Mouse (Mus musculus) c-Kit-positive CD71-positive TER-119-positive erythroid progenitor cells, embryonic 14.5 days (primary cell): ENCODE data around the gene Xrcc6.

ENCODE experiments used
- DNase-seq: peaks from one replicate; pipeline ENCODE4 v3.0.0-alpha.2; 2013; ENCODE audit warnings: low spot score

The Xrcc6 gene

DNA sequence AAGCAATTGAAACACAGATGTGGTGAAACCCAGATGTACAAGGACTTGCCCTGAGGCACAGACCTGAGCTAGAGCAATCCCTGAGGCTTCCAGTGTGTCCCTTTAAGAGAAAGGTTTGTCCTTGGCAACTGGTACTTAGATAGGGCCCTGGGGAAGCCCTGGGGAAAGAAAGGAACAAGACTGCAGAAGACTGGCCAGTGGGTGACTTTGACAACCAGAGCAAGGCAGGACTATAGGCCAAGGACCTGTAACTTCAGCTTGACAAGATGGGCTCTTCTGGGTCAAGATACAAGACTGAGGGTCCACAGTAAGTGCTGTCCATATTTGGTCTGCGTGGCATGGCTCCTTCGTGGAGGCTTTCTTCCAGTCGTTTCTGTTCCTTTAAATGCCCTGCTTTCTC lies at the start of gene Xrcc6:
Gene Xrcc6 (plus strand): TSS at position 190 of the 400 bp plus-strand sequence.
- no peak for DNase-seq

DNA sequence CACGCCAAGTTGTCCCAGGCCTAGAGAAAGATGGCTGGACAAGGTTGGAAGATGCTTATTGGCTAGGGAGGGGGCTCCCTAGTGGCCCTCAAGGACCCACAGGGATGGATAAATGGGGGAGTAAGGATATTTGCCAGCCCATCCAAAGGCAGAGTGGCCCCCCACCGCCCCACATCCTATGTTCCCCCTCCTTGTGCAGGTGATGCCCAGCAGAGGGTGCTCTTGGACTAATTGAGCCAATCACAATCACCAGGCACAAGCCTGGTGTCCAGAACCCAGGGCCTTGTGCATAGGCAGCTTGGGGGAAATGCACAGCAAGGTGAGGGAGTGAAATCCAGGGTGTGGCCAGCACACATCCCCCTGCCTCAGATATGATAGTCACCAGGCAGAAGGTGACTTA lies 49.4 kb upstream of the Xrcc6 start:
- DNase-seq = no peak

DNA sequence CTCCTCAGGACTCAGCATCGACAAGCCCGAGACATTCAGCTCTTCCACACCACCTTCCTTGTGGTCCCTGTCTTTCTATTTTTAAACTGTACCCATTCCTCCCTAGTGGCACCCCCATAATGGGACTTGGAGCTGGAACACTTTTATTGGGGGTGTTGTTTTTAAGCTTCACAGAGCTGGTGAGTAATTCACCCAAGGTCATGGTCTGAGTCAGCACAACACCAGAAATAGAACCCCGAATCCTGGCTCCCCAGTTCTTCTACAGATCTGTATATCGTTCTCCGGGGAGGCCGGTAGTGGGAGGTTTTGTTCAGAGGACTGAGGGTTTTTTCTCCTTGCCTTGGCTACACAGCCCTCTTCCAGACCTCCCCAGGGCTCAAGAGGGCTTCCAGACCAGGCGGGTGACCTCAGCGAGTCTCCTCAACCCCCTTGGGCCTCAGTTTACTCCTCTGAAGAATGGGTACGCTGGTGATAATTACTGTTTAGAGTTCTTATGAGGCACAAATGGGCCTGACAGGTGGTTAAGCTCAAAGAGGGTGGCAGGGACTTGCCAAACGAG lies 48.4 kb upstream of the Xrcc6 start:
- DNase-seq = no peak

DNA sequence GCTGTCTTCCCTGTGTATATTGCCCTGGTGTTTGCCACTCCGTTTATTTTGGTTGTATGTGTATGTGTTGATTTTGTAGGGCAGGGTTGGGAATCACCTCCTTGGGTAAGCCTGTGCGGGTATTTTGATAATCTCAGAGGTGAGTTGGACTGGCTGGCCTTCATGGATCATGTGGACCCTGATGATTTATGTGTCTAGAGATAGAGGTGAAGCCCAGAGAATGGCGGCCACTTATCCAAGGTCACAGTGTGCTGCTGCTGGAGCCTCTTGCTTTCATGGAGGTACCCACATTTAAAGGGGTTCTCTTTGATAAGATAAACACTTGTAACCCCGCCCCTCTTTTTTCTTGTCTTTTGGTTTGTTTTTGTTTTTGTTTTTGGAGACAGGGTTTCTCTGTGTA lies 47.9 kb upstream of the Xrcc6 start:
- no peak for DNase-seq

DNA sequence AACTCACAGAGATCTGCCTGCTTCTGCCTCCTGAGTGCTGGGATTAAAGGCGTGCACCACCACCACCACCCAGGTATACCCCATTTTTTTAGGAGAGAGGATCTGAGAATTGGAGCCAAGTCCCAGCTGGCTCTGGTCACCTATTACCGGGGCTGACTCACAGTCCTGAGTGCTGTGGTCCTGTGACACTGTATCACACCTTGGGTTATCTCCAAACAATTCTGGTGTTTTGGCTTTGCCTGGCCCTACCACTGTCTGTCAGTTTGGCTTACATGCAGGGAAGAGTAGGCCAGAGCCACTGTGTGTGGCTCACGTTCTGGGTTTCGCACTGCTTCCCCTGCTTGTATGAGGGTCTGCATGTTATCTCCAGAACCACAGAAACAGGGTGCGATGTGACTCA lies 47.4 kb upstream of the Xrcc6 start:
- no peak for DNase-seq

DNA sequence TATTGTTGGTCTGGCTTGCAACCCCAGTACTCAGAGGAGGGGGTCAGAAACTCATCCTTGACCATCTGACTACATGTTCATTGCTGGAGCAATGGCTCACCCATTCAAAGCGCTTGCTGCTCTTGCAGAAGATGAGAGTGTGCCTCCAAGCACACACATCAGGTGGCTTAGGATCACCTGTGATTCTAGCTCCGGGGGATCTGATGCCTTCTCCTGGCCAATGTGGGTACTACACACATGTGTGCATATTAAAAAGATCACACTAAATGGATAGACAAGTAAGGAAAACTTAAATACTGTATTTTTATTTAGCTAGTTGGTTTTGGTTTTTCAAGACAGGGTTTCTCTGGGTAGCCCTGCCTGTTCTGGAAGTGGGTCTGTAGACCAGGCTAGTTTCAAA lies 46.6 kb upstream of the Xrcc6 start:
- no peak for DNase-seq

DNA sequence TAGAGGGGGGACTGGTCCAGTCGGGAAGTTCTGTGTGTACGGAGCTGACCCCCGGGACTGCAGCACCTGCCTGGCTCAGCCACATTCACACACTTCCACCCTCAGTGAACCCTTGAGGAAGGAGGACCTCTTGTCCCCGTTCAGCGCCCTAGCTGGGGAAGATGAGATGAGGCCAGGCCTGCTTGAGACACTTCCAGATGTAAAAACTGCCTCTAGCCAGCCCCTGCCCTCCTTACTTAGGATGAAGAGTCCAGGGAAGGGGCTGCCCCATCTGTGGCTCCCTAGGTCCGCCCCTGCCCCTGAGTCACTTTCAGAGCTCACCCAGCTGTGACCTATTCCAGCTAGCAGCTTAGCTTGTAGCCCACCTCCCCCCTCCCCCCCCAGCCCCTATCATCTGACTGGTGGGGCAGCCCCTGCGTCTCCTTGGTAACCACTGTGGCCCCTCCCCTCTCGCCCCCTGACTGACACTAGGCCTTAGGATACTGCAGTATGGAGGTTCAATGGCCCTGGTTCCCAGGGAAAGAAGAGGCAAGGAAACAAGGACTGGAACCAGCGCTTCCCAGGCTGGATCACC lies 44.4 kb upstream of the Xrcc6 start:
- no peak for DNase-seq

DNA sequence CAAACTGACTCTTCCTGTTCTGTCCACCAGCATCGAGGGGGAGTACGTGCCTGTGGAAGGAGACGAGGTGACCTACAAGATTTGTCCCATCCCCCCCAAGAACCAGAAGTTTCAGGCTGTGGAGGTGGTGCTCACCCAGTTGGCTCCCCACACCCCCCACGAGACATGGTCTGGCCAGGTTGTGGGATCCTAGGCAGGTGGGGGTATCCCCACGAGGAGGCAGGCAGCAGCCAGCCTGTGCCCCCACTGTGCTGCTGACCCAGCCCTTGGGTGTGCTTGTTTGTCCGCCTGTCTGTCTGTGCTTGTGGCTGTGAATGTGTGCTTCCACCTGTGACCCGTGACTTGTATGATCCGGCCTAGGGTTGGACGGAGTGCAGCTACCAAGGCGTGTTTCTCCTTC lies 38.6 kb upstream of the Xrcc6 start:
- no peak for DNase-seq

DNA sequence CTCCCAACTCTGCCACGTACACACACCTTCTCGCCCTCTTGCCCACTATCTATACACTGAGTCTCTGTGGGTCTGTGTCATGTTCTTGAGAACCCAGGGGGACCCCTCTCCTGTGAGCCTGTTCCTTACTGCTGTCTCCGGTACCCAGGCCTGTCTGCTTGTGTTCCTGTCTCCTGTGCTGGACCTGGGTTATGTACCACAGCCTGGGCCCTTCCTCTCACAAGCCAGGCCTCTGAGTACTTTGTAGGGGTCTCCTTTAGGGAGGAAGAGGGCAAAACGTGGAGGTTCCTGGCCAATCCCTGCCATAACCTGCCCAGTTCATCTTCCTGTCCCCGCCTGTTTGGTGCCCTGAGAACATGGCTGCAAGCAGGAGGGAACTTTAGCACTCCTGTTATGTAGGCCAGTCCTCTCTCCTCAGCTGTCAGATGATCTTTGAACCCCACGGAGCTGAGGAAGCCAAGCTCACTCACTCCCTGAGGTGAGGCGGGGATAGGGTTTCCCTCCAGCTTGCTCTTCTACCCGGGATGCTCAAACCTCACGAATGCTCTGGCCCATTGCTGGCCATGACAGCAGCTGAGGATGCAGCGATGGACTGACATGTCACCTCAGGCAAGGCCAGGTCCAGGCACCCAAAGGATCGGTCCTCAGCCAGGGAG lies 38.0 kb upstream of the Xrcc6 start:
- no peak for DNase-seq

DNA sequence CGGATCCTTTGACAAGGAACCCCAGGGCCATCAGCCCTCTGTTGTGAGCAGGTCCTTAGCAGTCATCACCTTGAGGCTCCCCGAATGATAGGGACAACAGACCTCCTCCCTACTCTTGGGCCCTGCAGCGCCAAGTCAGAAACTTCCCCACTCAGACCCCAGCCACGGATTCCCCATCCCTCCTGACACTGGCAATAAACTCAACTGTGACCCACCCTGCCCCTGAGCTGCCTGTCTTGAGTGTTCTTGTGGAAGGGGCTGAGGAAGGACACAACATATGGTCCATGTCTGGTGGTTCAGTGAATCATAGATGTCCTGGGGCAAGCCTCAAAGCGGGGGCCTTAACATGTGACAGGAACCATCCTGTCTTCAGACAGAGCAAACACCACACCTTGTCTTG lies 36.9 kb upstream of the Xrcc6 start:
- DNase-seq = no peak

DNA sequence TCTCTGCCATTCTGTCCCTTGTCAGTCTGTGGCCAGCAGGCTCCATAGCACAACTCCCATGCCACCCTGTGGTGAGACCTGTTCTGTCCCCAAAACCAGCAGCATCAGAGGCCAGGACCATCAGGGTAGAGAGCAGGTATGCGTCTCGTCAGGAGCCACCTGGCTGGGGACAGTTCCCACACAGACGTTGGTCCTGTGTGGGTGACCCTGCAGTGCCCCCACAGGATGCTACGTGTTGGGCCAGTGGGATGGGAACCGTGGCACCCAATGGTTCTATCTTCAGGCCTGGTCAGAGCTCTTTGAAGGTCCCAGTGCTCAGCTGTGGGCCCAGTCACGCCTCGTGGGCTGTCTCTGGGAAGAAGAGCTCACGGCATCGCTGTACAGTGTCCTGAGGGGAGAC lies 36.5 kb upstream of the Xrcc6 start:
- DNase-seq = no peak

DNA sequence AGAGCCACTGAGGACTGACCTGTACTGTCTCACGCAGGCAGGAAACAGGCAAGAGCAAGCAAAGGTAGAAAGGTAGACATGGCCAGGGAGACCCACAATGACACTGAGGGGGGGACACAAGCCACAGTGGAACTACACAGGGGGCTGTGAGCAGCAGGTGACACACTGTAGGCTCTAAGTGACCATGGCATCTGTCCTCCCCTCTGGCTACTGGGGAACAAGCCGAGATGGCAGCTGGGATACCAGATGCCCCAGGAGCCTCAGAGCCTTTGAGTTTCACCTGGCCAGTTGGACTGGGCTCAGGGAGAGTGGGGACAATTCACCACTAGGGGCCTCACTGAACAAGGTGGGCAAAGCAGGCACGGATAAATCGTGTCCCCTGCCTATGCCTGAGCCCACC lies 35.3 kb upstream of the Xrcc6 start:
- no peak for DNase-seq

DNA sequence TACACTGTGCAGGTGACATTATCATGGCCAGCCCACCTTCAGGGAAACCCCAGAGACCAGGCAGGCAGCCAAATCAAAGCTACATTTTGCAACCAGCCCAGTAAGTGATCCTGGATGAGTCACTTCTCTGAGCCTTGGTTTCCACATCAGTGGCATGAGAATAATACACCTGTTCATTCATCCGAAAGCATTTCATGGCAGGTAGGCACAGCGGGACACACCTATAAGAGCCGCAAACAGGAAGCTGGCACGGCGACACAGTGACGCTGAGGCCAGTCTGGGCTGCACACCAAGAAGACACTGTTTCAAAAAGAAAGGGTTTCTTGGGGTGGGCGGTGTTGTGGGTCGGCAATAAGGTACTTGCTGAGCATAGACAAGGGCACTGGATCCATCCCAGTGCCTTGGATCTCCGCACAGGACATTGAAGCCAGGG lies 33.5 kb upstream of the Xrcc6 start:
- DNase-seq = no peak

DNA sequence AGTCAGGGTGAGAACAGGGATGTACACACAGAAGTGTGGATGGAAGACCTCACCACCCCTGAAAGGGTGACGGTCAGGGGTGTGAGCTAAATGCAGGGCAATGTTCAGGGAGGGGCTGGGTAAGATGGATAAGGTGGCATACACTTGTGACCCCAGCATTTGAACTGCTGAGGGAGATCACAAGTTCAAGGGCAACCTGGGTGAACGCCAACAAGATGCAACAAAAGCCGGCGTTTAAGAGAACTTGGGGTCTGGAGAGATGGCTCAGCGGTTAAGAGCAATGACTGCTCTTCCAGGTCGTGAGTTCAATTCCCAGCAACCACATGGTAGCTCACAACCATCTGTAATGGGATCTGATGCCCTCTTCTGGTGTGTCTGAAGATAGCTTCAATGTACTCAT lies 32.9 kb upstream of the Xrcc6 start:
- DNase-seq = no peak

DNA sequence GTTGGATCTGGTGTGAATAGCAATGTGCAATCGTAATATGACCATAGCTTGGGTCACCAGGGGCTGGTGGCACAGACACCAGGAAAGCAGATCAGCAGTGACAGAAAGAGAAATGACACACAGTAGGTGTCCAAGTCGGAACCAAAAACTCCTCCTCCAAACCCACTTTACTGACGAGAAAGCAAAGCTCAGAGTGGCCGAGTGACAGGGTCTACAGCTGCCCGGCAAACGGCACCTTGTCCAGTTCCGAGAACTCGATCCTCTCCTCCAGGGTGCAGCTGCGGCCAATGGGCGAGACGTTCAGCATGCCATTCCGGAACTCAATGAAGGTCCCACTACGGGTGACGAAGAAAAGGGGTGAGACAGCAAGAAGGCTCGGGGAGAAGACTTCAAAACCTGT lies 32.2 kb upstream of the Xrcc6 start:
- no peak for DNase-seq

DNA sequence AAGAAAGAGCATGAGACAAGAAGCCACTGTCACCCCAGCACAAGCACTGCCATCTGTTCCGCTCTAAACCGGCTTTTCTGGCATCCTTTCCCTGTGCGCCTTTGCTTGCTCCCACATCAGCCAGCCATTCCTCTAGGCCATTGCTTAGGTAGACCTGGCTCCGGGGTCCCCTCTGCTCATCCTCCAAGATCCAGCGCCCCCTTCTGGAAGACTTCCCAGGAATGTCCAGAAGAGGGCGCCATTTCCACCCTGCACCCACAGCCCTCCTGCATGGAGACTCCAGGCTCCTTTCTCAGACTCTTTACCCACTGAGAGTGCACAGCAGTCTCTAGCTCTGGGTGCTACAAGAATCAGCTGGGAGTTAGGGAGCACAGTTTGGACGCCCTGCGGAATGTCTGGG lies 31.2 kb upstream of the Xrcc6 start:
- peak; percentile 59 for DNase-seq

DNA sequence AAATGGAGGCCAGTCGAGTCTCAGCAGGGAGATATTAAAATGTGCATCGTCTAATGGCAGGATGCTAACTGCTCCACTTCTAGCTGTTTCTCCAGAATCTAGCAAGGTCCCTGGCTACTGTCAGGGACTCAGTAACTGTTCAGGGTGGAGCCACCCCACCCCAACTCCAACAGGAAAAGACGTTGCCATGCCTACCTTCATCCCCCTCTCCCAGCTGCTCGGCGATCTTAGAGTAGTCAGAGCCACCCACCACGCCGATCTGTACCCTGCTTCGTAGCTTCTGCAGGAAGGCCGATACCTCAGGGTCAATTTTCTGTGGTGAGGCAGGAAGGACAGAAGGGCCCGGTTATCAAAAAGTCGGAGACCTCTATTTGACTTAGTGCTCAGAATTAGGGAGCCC lies 30.0 kb upstream of the Xrcc6 start:
- DNase-seq = no peak

DNA sequence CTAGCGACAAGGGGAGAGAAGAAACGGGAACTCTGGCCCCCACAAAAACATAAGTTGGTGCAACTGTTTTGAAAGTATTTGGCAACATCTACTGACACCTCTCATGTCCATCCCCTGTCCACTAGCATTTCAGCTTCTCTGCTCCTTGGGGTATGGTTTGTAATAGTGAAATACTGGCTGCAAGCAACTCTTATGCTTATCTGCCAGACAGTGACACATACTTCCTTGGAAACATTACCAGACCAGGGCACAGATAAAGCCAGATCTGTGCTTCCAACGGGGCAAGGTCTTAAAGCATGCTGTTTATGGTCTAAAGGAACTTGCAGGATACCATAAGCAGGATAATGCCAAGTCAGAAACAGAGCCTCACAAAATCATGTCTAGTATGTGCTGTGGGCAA lies 28.7 kb upstream of the Xrcc6 start:
- no peak for DNase-seq

DNA sequence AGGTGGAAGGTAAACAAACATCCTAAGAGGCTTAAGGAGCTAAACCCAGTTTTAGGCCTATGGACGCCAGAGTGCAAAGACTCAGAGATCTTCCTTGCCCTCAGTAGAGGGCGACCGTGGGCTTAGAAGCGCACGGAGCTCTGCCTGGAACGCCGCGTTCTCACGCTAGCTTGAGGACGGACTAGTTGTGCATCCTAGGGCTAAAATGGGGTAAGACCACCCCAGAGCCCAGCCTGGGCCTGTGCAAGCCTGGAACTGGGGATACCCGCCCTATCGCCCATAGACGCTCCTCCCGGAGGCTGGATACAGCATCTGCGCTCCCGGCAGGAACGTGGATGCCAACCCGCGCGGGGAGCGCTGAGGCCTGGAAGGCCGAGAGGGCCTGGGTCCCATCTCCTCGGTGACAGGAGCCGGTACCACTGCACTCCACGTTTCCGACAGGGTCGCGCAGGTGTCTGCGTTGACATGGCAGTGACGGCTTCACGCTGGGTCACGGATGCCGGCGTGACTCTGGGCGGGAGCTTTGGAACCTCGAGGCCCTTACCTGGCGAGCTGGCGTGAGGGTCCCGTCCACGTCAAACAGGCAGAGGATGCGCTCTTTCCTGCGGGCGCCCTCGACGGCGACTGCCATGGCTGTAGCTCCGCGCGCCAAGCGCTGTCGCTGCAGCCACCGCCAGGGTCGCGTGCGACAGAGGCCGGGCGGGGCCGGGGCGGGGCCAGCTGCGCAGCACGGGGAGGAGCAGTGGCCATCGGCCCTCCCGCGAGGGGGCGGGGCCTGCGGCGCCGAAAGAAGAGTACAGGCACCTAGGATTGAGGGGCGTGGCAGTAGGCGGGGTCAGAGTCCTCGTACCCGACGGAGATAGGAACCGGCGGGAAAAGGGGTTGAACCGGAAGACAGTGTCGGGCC lies 27.2 kb upstream of the Xrcc6 start, which contains the start of gene Pmm1:
Gene Pmm1 (minus strand): TSS at position 760 of the 907 bp plus-strand sequence.
- peak; percentile 99 for DNase-seq

DNA sequence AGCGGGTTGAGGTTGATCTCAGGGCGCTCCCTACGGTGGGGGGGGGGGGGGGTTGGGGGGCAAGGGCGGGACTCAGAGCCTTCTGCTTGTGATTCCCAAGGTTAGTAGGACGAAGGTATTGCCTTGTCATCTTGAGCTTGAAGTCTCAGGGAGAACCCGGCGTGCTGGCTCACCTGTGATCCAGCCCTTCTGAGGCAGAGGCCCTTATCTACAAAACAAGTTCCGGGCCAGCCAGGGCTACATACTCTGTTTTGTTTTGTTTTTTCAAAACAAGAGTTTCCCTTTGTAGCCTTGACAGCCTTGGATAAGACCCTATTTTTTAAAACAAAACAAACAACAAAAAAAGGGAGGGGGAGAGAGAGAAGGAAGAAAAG lies 26.6 kb upstream of the Xrcc6 start:
- no peak for DNase-seq

DNA sequence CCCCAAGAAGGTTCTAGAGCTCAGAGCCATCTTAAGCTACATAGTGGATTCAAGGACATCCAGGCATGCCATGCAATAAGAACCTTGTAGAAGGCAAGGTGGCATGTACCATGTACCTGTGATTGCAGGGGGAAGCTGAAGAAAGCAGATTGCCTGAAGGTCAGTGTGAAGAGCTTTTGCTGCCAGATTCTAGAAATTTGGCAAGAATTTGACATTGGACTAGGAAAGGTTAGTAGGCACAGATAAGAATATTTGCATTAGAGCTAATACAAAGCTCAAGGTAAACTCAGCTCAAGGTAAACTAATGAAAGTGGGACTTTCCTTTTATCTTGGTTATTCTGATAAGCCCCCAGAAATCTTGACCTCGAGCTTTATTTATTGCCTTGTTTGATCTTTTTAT lies 23.4 kb upstream of the Xrcc6 start:
- DNase-seq = no peak

DNA sequence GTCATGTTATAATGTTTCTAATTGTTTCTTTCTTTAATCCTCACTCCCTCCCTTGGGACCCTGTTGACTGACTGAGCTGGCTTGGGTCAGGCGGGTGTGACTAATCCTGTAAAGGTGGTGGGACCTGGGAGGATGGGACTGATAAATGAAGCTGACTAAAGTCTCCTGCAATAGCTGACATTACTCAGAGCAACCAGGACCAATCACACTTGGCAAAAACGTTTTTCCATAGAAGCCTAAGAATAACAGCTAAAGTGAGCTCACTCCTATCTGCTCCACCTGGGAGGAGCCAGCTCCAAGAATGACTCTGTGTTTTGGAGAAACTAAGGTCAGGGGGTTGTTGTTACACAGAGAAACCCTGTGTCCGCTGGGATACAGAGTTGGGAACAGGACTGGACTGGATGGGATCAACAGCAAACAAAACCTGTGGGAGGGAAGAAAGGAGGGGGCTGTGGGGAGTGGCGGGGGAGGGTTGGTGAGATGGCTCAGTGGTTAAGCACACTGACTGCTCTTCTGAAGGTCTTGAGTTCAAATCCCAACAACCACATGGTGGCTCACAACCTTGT lies 22.6 kb upstream of the Xrcc6 start:
- no peak for DNase-seq
